Comparison of ENCODE assay signal across 9 mouse cellular contexts in genomic region chr11:97796910-97797309, GRCm38 (mm10). TPM values are rescaled to one million over a fixed set of nuclear protein-coding genes. Genes with fewer than 3 reads are reported as not detected.
DNase-seq lines count a peak whose midpoint lies in the region; ATAC-seq and TF ChIP-seq lines count a peak whose summit lies in the region.
"Had no signal": no experiment of that assay in that cellular context is flagged by ENCODE, and none has a peak within 500 bp of the region (broad histone marks: within the 10 kb centered on the region; RNA-seq: fewer than 3 reads in every experiment).

No protein-coding gene starts in this region.

- H3K4me2 ChIP-seq in midbrain, embryonic 14.5 days (ENCODE audit: low read length): no peak overlapping the region
- no peak overlapping the region for H3K4me2 ChIP-seq in midbrain, embryonic 15.5 days
- H3K4me2 ChIP-seq: neural tube, embryonic 13.5 days had no signal

- WGBS in midbrain, embryonic 14.5 days: 5% methylated on average over 6 of the region's 6 CpGs
- 4% methylated on average over 6 of the region's 6 CpGs for WGBS in midbrain, embryonic 15.5 days

- H3K27ac ChIP-seq in midbrain, embryonic 14.5 days (replicated peaks; ENCODE audit: low read depth, low read length): no peak overlapping the region
- H3K27ac ChIP-seq in midbrain, embryonic 15.5 days: no peak overlapping the region
- no peak overlapping the region for H3K27ac ChIP-seq in cortical plate, adult 2 months (ENCODE audit: insufficient read depth, low read length)
- H3K27ac ChIP-seq: neural tube, embryonic 13.5 days had no signal

- H3K4me1 ChIP-seq in midbrain, embryonic 14.5 days (ENCODE audit: control insufficient read depth, insufficient read depth, low read length): peaks cover 9% of the 10 kb centered on the region
- peaks cover 22% of the 10 kb centered on the region for H3K4me1 ChIP-seq in midbrain, embryonic 15.5 days
- H3K4me1 ChIP-seq in cortical plate, adult 2 months (ENCODE audit: control insufficient read depth, insufficient read depth, low read length): peaks cover 2% of the 10 kb centered on the region; the same call in 1 of the 2 replicates

- no peak overlapping the region for H3K9ac ChIP-seq in midbrain, embryonic 14.5 days (replicated peaks; ENCODE audit: low read length)
- H3K9ac ChIP-seq in midbrain, embryonic 15.5 days: no peak overlapping the region
- H3K9ac ChIP-seq: neural tube, embryonic 13.5 days had no signal

- H3K27me3 ChIP-seq in midbrain, embryonic 14.5 days (ENCODE audit: control insufficient read depth, insufficient read depth, low read length): no peaks in the 10 kb centered on the region
- H3K27me3 ChIP-seq in midbrain, embryonic 15.5 days (replicated peaks): no peaks in the 10 kb centered on the region
- H3K27me3 ChIP-seq: neural tube, embryonic 13.5 days had no signal

- H3K36me3 ChIP-seq in midbrain, embryonic 14.5 days (ENCODE audit: control insufficient read depth, insufficient read depth, low read length): no peaks in the 10 kb centered on the region
- H3K36me3 ChIP-seq in midbrain, embryonic 15.5 days (replicated peaks): no peaks in the 10 kb centered on the region
- H3K36me3 ChIP-seq: neural tube, embryonic 13.5 days had no signal

- DNase-seq in adrenal gland, adult (ENCODE audit: inconsistent age in 2 of 2, low spot score in 1 of 2): peak; percentile 82 to 96
- DNase-seq in adrenal gland, postnatal 4 days (ENCODE audit: low spot score in 2 of 2): no peak
- peak; percentile 78 for DNase-seq in midbrain, embryonic 14.5 days
- peak; percentile 75 to 90 for DNase-seq in layer of hippocampus, adult 18-20 months (ENCODE audit: low spot score in 2 of 2)
- peak; percentile 79 for DNase-seq in lung, postnatal 25 days (ENCODE audit: low spot score)
- peak; percentile 68 to 77 for DNase-seq in spleen, postnatal 36 days (ENCODE audit: low spot score in 2 of 2)

- no peak for ATAC-seq in midbrain, embryonic 14.5 days (ENCODE audit: low FRiP score, low TSS enrichment)
- no peak for ATAC-seq in midbrain, embryonic 15.5 days (replicated peaks)

- no peak for TF ChIP-seq CTCF in cortical plate, adult 2 months (IDR thresholded peaks at IDR 0.05; ENCODE audit: extremely low read depth, insufficient read depth, low read length)

- H3K9me3 ChIP-seq in midbrain, embryonic 14.5 days (ENCODE audit: control insufficient read depth, low read length): no peaks in the 10 kb centered on the region
- H3K9me3 ChIP-seq in midbrain, embryonic 15.5 days: no peaks in the 10 kb centered on the region
- H3K9me3 ChIP-seq: neural tube, embryonic 13.5 days had no signal

- TF ChIP-seq POLR2A in cortical plate, adult 2 months (IDR thresholded peaks at IDR 0.05; ENCODE audit: extremely low read depth, insufficient read depth, low read length): no peak

- no peak overlapping the region for H3K4me3 ChIP-seq in midbrain, embryonic 14.5 days (replicated peaks; ENCODE audit: low read depth, low read length)
- H3K4me3 ChIP-seq in midbrain, embryonic 15.5 days: no peak overlapping the region
- peak overlapping the region; percentile 19; the same call in 1 of the 2 replicates for H3K4me3 ChIP-seq in cortical plate, adult 2 months (ENCODE audit: insufficient read depth, low read length)
- H3K4me3 ChIP-seq: neural tube, embryonic 13.5 days had no signal

RNA-seq across cellular contexts. Expression of gene Lasp1, which starts 1.9 kb away (rescaled TPM):
- total RNA-seq in adrenal gland, postnatal 4 days (2021): 100 to 1,000 TPM; 184 to 192 TPM
- polyA plus RNA-seq in midbrain, embryonic 14.5 days (2014; fragmentation: Nextera tagmentation; extraction: Ambion mirVana): 114 and 138 TPM in 2 replicates
- 198 and 199 TPM in 2 replicates for polyA plus RNA-seq in midbrain, embryonic 15.5 days (2015; fragmentation: Nextera tagmentation; extraction: Ambion mirVana)
- 130 and 132 TPM in 2 replicates for polyA plus RNA-seq in cortical plate, adult 2 months (2012; rRNA removed)
- total RNA-seq in layer of hippocampus, adult 18-20 months (2021): 100 to 1,000 TPM; 107 to 110 TPM

RNA-seq across cellular contexts. Expression of gene Rpl23, which starts 14.7 kb away (rescaled TPM):
- total RNA-seq in adrenal gland, postnatal 4 days (2021): 1,000 to 10,000 TPM; 1,280 to 1,304 TPM
- 363 and 413 TPM in 2 replicates for polyA plus RNA-seq in midbrain, embryonic 14.5 days (2014; fragmentation: Nextera tagmentation; extraction: Ambion mirVana)
- polyA plus RNA-seq in midbrain, embryonic 15.5 days (2015; fragmentation: Nextera tagmentation; extraction: Ambion mirVana): 259 and 277 TPM in 2 replicates
- 287 and 301 TPM in 2 replicates for polyA plus RNA-seq in cortical plate, adult 2 months (2012; rRNA removed)
- 100 to 1,000 TPM; 367 to 379 TPM for total RNA-seq in layer of hippocampus, adult 18-20 months (2021)

RNA-seq across cellular contexts. Expression of gene 1700001P01Rik, which starts 21.2 kb away (rescaled TPM):
- under 1 TPM in 1 of 2 experiments, not detected in 1; 0.87 TPM for total RNA-seq in adrenal gland, postnatal 4 days (2021)
- not detected in 2 replicates for polyA plus RNA-seq in midbrain, embryonic 14.5 days (2014; fragmentation: Nextera tagmentation; extraction: Ambion mirVana)
- polyA plus RNA-seq in midbrain, embryonic 15.5 days (2015; fragmentation: Nextera tagmentation; extraction: Ambion mirVana): 0.50 and 1.1 TPM in 2 replicates
- 0.76 and 1.6 TPM in 2 replicates for polyA plus RNA-seq in cortical plate, adult 2 months (2012; rRNA removed)
- total RNA-seq in layer of hippocampus, adult 18-20 months (2021): 1 to 10 TPM; 1.1 to 1.2 TPM

RNA-seq across cellular contexts. Expression of gene Cwc25, which starts 30.6 kb away (rescaled TPM):
- 10 to 100 TPM; 23.0 to 24.5 TPM for total RNA-seq in adrenal gland, postnatal 4 days (2021)
- 10.9 and 13.2 TPM in 2 replicates for polyA plus RNA-seq in midbrain, embryonic 14.5 days (2014; fragmentation: Nextera tagmentation; extraction: Ambion mirVana)
- 16.2 and 17.6 TPM in 2 replicates for polyA plus RNA-seq in midbrain, embryonic 15.5 days (2015; fragmentation: Nextera tagmentation; extraction: Ambion mirVana)
- 16.4 TPM in 2 replicates for polyA plus RNA-seq in cortical plate, adult 2 months (2012; rRNA removed)
- total RNA-seq in layer of hippocampus, adult 18-20 months (2021): 10 to 100 TPM; 18.6 to 23.2 TPM

RNA-seq across cellular contexts. Expression of gene B230217C12Rik, which starts 43.7 kb away (rescaled TPM):
- total RNA-seq in adrenal gland, postnatal 4 days (2021): 1 to 10 TPM; 6.6 to 6.7 TPM
- polyA plus RNA-seq in midbrain, embryonic 14.5 days (2014; fragmentation: Nextera tagmentation; extraction: Ambion mirVana): 32.4 and 36.5 TPM in 2 replicates
- polyA plus RNA-seq in midbrain, embryonic 15.5 days (2015; fragmentation: Nextera tagmentation; extraction: Ambion mirVana): 33.3 and 33.8 TPM in 2 replicates
- polyA plus RNA-seq in cortical plate, adult 2 months (2012; rRNA removed): 122 and 130 TPM in 2 replicates
- 10 to 100 TPM; 70.8 to 71.5 TPM for total RNA-seq in layer of hippocampus, adult 18-20 months (2021)

Comparison
In these comparisons a context has a peak if more than half of its experiments do, and no peak if none do; other contexts are left out.
1. DNase-seq: peak in adrenal gland, adult (2 of 2), midbrain, embryonic 14.5 days (single experiment), layer of hippocampus, adult 18-20 months (2 of 2), lung, postnatal 25 days (single experiment) and spleen, postnatal 36 days (2 of 2); none in adrenal gland, postnatal 4 days (0 of 2).